Mouse (Mus musculus): ENCODE data around the gene A630023A22Rik. TPM values are rescaled to one million over a fixed set of nuclear protein-coding genes. Genes with fewer than 3 reads are reported as not detected.

The A630023A22Rik gene
- polyA plus RNA-seq, 1 experiment from 2014 or later: 0.37 TPM

GRCm38 (mm10) chr14:34107594-34107993, 5.0 kb upstream of the A630023A22Rik start:
- no peak overlapping the region for H3K4me3 ChIP-seq (ENCODE audit: low read depth, low read length)
- no peaks in the 10 kb centered on the region; the same call in 1 of the 2 replicates for H3K4me1 ChIP-seq (ENCODE audit: insufficient read depth, low read depth, low read length)
- H3K36me3 ChIP-seq (ENCODE audit: insufficient read depth, low read length): no peaks in the 10 kb centered on the region
- DNase-seq (ENCODE audit: low spot score): no peak
- no peak overlapping the region for H3K27ac ChIP-seq (ENCODE audit: low read length)
- no peak overlapping the region for H3K9ac ChIP-seq (replicated peaks; ENCODE audit: low read depth)
- ATAC-seq: no peak
- H3K27me3 ChIP-seq (replicated peaks; ENCODE audit: insufficient read depth, low read length): no peaks in the 10 kb centered on the region
- no peak overlapping the region for H3K4me2 ChIP-seq (replicated peaks; ENCODE audit: low read depth, low read length)
- no peak for TF ChIP-seq CTCF (IDR thresholded peaks at IDR 0.05)
- TF ChIP-seq EP300 (IDR thresholded peaks at IDR 0.05): no peak
- 49% methylated on average over 4 of the region's 4 CpGs for WGBS
- H3K9me3 ChIP-seq (ENCODE audit: low read length): no peaks in the 10 kb centered on the region

GRCm38 (mm10) chr14:34106389-34107062, 4.0 kb upstream of the A630023A22Rik start:
- DNase-seq (ENCODE audit: low spot score) (peak; percentile 34), ATAC-seq (no peak)

GRCm38 (mm10) chr14:34104892-34105291, 2.3 kb upstream of the A630023A22Rik start:
- Histone ChIP-seq H3K4me2 (replicated peaks; ENCODE audit: low read depth, low read length) (no peak overlapping the region), H3K27ac (ENCODE audit: low read length) (no peak overlapping the region), H3K9ac (replicated peaks; ENCODE audit: low read depth) (no peak overlapping the region), H3K4me3 (ENCODE audit: low read depth, low read length) (no peak overlapping the region), H3K27me3 (replicated peaks; ENCODE audit: insufficient read depth, low read length) (no peaks in the 10 kb centered on the region), H3K36me3 (ENCODE audit: insufficient read depth, low read length) (no peaks in the 10 kb centered on the region), H3K9me3 (ENCODE audit: low read length) (no peaks in the 10 kb centered on the region), H3K4me1 (ENCODE audit: insufficient read depth, low read depth, low read length) (no peaks in the 10 kb centered on the region; the same call in 1 of the 2 replicates)
- WGBS: 13% methylated on average over 8 of the region's 8 CpGs
- TF ChIP-seq EP300 (IDR thresholded peaks at IDR 0.05) (no peak), CTCF (IDR thresholded peaks at IDR 0.05) (peak; percentile 85)
- peak; percentile 65 for ATAC-seq
- DNase-seq (ENCODE audit: low spot score): peak; percentile 67

More at GRCm38 (mm10) chr14:34106389-34107062, 4.0 kb upstream of the A630023A22Rik start:
- peak; percentile 80 for TF ChIP-seq CTCF (IDR thresholded peaks at IDR 0.05)
- no peak for TF ChIP-seq EP300 (IDR thresholded peaks at IDR 0.05)
- H3K4me3 ChIP-seq (ENCODE audit: low read depth, low read length): no peak overlapping the region
- WGBS: 60% methylated on average over 11 of the region's 12 CpGs
- no peaks in the 10 kb centered on the region for H3K27me3 ChIP-seq (replicated peaks; ENCODE audit: insufficient read depth, low read length)
- H3K9ac ChIP-seq (replicated peaks; ENCODE audit: low read depth): no peak overlapping the region
- no peaks in the 10 kb centered on the region for H3K36me3 ChIP-seq (ENCODE audit: insufficient read depth, low read length)
- H3K4me1 ChIP-seq (ENCODE audit: insufficient read depth, low read depth, low read length): no peaks in the 10 kb centered on the region; the same call in 1 of the 2 replicates
- H3K4me2 ChIP-seq (replicated peaks; ENCODE audit: low read depth, low read length): no peak overlapping the region
- no peak overlapping the region for H3K27ac ChIP-seq (ENCODE audit: low read length)
- no peaks in the 10 kb centered on the region for H3K9me3 ChIP-seq (ENCODE audit: low read length)

DNA sequence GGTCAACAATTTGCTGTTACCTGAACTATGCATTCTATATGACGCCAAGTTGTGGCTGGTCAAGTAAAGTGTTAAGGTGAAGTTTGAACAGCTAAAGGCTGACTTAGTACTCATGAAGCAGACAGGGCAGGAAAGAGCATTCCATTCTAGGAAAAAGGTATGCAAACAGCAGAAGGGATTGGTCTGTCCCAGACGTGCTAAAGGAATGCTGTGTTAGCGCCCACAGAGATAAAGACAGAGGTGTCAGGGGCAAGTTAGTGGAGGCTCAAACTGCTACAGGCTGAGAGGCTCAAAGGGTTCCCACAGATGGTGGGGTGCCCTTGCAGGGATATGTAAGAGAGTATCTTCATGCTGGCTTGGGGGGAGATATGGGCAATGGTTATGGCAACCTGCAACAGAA, 1.3 kb upstream of the A630023A22Rik start:
- Histone ChIP-seq H3K9me3 (ENCODE audit: low read length) (no peaks in the 10 kb centered on the region), H3K27ac (ENCODE audit: low read length) (no peak overlapping the region), H3K4me3 (ENCODE audit: low read depth, low read length) (no peak overlapping the region), H3K4me1 (ENCODE audit: insufficient read depth, low read depth, low read length) (no peaks in the 10 kb centered on the region; the same call in 1 of the 2 replicates), H3K9ac (replicated peaks; ENCODE audit: low read depth) (no peak overlapping the region), H3K4me2 (replicated peaks; ENCODE audit: low read depth, low read length) (no peak overlapping the region), H3K27me3 (replicated peaks; ENCODE audit: insufficient read depth, low read length) (no peaks in the 10 kb centered on the region), H3K36me3 (ENCODE audit: insufficient read depth, low read length) (no peaks in the 10 kb centered on the region)
- TF ChIP-seq CTCF (IDR thresholded peaks at IDR 0.05): no peak
- TF ChIP-seq EP300 (IDR thresholded peaks at IDR 0.05): no peak
- ATAC-seq (peak; percentile 61), DNase-seq (ENCODE audit: low spot score) (peak; percentile 31)
- 54% methylated on average over 3 of the region's 3 CpGs for WGBS

GRCm38 (mm10) chr14:34096161-34096560, 6.4 kb downstream of the A630023A22Rik start:
- no peak overlapping the region for H3K4me2 ChIP-seq (replicated peaks; ENCODE audit: low read depth, low read length)
- DNase-seq (ENCODE audit: low spot score) (no peak), ATAC-seq (no peak)
- no peaks in the 10 kb centered on the region for H3K9me3 ChIP-seq (ENCODE audit: low read length)
- no peaks in the 10 kb centered on the region for H3K4me1 ChIP-seq (ENCODE audit: insufficient read depth, low read depth, low read length)
- no peak for TF ChIP-seq EP300 (IDR thresholded peaks at IDR 0.05)
- TF ChIP-seq CTCF (IDR thresholded peaks at IDR 0.05): no peak
- H3K4me3 ChIP-seq (ENCODE audit: low read depth, low read length): no peak overlapping the region
- H3K27me3 ChIP-seq (replicated peaks; ENCODE audit: insufficient read depth, low read length): no peaks in the 10 kb centered on the region
- H3K36me3 ChIP-seq (ENCODE audit: insufficient read depth, low read length): no peaks in the 10 kb centered on the region
- no peak overlapping the region for H3K27ac ChIP-seq (ENCODE audit: low read length)
- 61% methylated on average over 5 of the region's 5 CpGs for WGBS
- H3K9ac ChIP-seq (replicated peaks; ENCODE audit: low read depth): no peak overlapping the region

DNA sequence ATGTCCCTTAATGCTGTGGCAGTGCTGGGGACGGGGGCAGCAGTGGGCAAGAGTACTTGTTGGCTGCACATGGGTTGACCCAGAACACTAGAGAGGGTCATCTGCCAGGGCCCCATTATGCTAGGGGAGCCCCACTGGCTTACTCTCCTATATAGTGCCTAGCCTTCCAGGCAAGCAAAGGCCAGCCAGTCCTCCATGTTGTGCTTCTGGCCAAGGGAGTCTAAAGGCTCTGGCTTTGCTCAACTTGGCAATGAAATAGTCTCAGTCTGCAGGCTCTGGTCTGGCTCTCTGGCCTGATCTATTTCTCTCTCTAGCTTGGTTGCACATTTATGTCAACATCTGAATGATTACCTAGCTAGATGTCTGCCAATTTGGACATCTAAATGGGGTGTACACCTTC, 9.7 kb downstream of the A630023A22Rik start:
- no peaks in the 10 kb centered on the region for H3K36me3 ChIP-seq (ENCODE audit: insufficient read depth, low read length)
- H3K4me1 ChIP-seq (ENCODE audit: insufficient read depth, low read depth, low read length): no peaks in the 10 kb centered on the region
- H3K4me2 ChIP-seq (replicated peaks; ENCODE audit: low read depth, low read length): no peak overlapping the region
- no peaks in the 10 kb centered on the region for H3K9me3 ChIP-seq (ENCODE audit: low read length)
- ATAC-seq (no peak), DNase-seq (ENCODE audit: low spot score) (no peak)
- H3K27me3 ChIP-seq (replicated peaks; ENCODE audit: insufficient read depth, low read length): no peaks in the 10 kb centered on the region
- 87% methylated on average over 1 of the region's 1 CpGs for WGBS
- TF ChIP-seq CTCF (IDR thresholded peaks at IDR 0.05) (no peak), EP300 (IDR thresholded peaks at IDR 0.05) (no peak)
- no peak overlapping the region for H3K4me3 ChIP-seq (ENCODE audit: low read depth, low read length)
- no peak overlapping the region for H3K9ac ChIP-seq (replicated peaks; ENCODE audit: low read depth)
- H3K27ac ChIP-seq (ENCODE audit: low read length): no peak overlapping the region
